Mouse (Mus musculus) midbrain, embryonic 14.5 days (tissue): ENCODE results near the gene Usp31. TPM values are rescaled to one million over a fixed set of nuclear protein-coding genes. Genes with fewer than 3 reads are reported as not detected.
A peak's percentile ranks its signal among the peaks of the same experiment; 100 is the strongest.

ENCODE experiments used
- ATAC-seq: fragments of 200-750 bp; cut with Nextera tagmentation; 2 replicates; pipeline ENCODE4 v1.8.0; 2017; ENCODE audit warnings: moderate number of reproducible peaks, moderate library complexity; ENCODE audit not compliant: low FRiP score, low TSS enrichment
- DNase-seq: peaks from one replicate; pipeline ENCODE4 v3.0.0-alpha.2; 2015
- H3K27ac ChIP-seq: fragments of 300-500 bp; sonication (generic); replicated peaks from 2 replicates; pipeline ENCODE4 v1.5.1; 2014; ENCODE audit warnings: mild to moderate bottlenecking, low read depth, low read length, moderate library complexity
- H3K27me3 ChIP-seq: fragments of 300-500 bp; sonication (generic); 2 replicates; pipeline ENCODE4 v1.6.1; 2014; ENCODE audit warnings: low read length, control low read depth, mixed read lengths; ENCODE audit not compliant: control insufficient read depth, insufficient read depth
- H3K36me3 ChIP-seq: fragments of 300-500 bp; sonication (generic); 2 replicates; pipeline ENCODE4 v1.6.1; 2014; ENCODE audit warnings: low read length, control low read depth; ENCODE audit not compliant: control insufficient read depth, insufficient read depth
- H3K4me1 ChIP-seq: fragments of 300-500 bp; sonication (generic); 2 replicates; pipeline ENCODE4 v1.6.1; 2014; ENCODE audit warnings: mild to moderate bottlenecking, antibody characterized with exemption, low read length, control low read depth; ENCODE audit not compliant: control insufficient read depth, insufficient read depth
- H3K4me2 ChIP-seq: fragments of 300-500 bp; sonication (generic); 2 replicates; pipeline ENCODE4 v1.6.1; 2014; ENCODE audit warnings: mild to moderate bottlenecking, low read length, moderate library complexity
- H3K4me3 ChIP-seq: fragments of 300-500 bp; sonication (generic); replicated peaks from 2 replicates; pipeline ENCODE4 v1.5.1; 2014; ENCODE audit warnings: low read depth, low read length
- H3K9ac ChIP-seq: fragments of 300-500 bp; sonication (generic); replicated peaks from 2 replicates; pipeline ENCODE4 v1.6.1; 2014; ENCODE audit warnings: mild to moderate bottlenecking, low read length, moderate library complexity
- H3K9me3 ChIP-seq: fragments of 300-500 bp; sonication (generic); 2 replicates; pipeline ENCODE4 v1.6.1; 2016; ENCODE audit warnings: low read length, control low read depth, mixed read lengths; ENCODE audit not compliant: control insufficient read depth
- WGBS: fragments of 180-500 bp; shearing (Covaris S2); extraction: QIAGEN DNeasy Blood & Tissue Kit; methylation state at CpG from one replicate; pipeline ENCODE4 v1.1.7; 2014; 5-methylcytosine and 5-hydroxymethylcytosine counted together
- polyA plus RNA-seq: library from polyadenylated mRNA; unstranded; fragments of >200 nt; fragmentation: Nextera tagmentation; extraction: Ambion mirVana; gene quantifications from 2 replicates; pipeline ENCODE4 v1.2.1, GENCODE M21; 2014

The Usp31 gene
- 4.8 and 5.5 TPM in 2 replicates for polyA plus RNA-seq

DNA sequence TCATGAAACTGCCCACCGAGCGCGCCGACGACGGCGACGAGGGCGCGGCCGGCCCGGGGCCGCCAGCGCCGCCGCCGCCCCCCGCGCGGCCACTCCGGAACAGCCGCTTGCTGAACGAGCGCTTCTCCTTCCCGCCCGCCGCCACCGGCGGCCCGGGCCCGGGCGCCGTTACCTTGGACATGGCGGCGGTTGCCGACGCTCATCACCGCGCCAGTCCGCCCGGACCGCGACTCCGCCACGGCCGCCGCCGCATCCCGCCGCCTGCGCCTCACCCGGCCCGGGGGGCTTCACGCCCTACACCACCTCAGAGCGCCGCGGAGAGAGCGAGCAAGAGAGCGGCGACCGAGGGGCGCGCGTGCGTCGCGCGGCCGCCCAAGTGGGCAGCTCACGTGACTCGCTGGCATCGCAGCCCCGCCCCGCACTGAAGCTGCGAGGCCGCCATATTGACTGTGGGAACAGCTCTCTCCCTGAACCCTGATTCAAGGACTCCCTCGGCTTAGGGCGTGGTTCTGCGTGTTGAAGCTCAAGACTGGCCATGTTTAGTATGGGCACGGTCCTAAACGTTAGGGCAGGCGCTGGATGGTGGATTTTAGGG is at the start of gene Usp31:
Usp31 (minus strand) TSS at position 181 of the 595 bp plus-strand sequence.
- Histone ChIP-seq H3K4me2 (peak within 1 kb of the TSS; percentile 91), H3K36me3 (no peaks in the 10 kb centered on the region), H3K9me3 (no peaks in the 10 kb centered on the region), H3K4me1 (peaks cover 27% of the 10 kb centered on the region), H3K27ac (peak within 1 kb of the TSS; percentile 92), H3K27me3 (no peaks in the 10 kb centered on the region), H3K4me3 (peak within 1 kb of the TSS; percentile 84), H3K9ac (peak within 1 kb of the TSS; percentile 76)
- WGBS, result under 1% methylated on average over 68 of the region's 82 CpGs
- ATAC-seq, result peak; percentile 98
- peak; percentile 99 for DNase-seq

GRCm38 (mm10) chr7:121754748-121755147 is 47.7 kb upstream of the Usp31 start:
- 75% methylated on average over 8 of the region's 8 CpGs for WGBS
- Histone ChIP-seq H3K4me3 (no peak overlapping the region), H3K36me3 (no peaks in the 10 kb centered on the region), H3K4me2 (no peak overlapping the region), H3K9me3 (no peaks in the 10 kb centered on the region), H3K9ac (no peak overlapping the region), H3K27me3 (no peaks in the 10 kb centered on the region), H3K4me1 (no peaks in the 10 kb centered on the region), H3K27ac (no peak overlapping the region)
- ATAC-seq, result no peak
- DNase-seq, result no peak

DNA sequence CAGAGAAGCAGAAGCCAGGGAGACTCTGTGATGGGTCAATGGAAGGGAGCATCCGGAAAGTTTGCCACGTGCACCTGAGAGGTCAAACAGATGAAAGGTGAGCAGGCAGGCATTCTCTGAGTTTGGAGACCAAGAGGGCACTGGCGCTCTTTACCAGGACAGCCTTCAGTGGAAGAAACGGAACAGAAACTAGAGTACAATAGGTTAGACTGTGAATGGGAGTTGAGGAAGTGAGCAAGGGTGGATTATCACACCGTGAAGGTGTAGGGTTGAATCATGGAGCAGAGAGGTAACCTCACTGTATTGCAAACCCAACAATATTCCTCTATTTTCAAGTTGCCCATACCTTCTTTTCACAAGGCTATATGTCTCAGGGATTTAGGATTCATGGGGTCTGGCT is 43.2 kb upstream of the Usp31 start:
- Histone ChIP-seq H3K27me3 (no peaks in the 10 kb centered on the region), H3K4me1 (no peaks in the 10 kb centered on the region), H3K36me3 (no peaks in the 10 kb centered on the region), H3K27ac (no peak overlapping the region), H3K4me2 (no peak overlapping the region), H3K9ac (no peak overlapping the region), H3K9me3 (no peaks in the 10 kb centered on the region), H3K4me3 (no peak overlapping the region)
- 86% methylated on average over 5 of the region's 5 CpGs for WGBS
- ATAC-seq (no peak), DNase-seq (no peak)

GRCm38 (mm10) chr7:121737511-121738415 is 30.7 kb upstream of the Usp31 start:
- H3K27ac ChIP-seq, result no peak overlapping the region
- no peak overlapping the region for H3K9ac ChIP-seq
- ATAC-seq (no peak), DNase-seq (no peak)
- H3K36me3 ChIP-seq, result no peaks in the 10 kb centered on the region
- H3K4me2 ChIP-seq, result no peak overlapping the region
- 81% methylated on average over 29 of the region's 29 CpGs for WGBS
- H3K9me3 ChIP-seq, result no peaks in the 10 kb centered on the region
- no peak overlapping the region for H3K4me3 ChIP-seq
- H3K4me1 ChIP-seq, result peaks cover 7% of the 10 kb centered on the region; the same call in 1 of the 2 replicates
- peaks cover 28% of the 10 kb centered on the region for H3K27me3 ChIP-seq

DNA sequence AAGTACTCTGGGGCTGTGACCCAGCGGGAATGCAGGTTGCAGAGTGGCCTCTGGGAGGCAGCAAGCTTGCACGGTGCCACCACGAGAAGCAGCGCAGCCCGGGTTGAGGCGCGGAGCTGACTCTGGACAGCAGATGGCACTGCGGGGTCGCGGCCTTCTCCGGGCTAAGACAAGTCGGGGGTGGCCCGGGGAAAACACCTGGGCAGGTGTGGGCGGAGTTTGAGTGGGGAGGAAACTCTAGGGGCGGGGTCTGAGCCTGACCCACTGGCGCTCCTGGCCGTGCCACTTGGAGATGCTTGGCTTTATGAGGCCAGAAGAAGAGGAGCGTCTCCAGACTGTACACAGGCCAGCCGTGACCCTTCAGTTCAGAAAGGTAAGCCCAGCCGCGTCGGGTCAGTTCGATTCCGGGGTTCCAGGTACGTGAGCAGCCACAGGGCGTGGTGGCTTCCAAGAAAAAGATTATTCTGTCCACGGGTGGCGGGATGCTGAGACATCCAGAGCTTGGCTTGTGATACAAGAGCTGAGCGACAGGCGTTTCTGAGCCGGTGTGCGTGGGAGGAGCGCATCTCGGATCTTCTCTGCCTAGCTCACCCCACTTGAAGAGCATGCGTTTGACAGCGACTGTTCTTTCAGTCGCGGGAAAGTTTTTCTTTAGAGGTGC is 27.2 kb upstream of the Usp31 start, which contains the start of gene Scnn1g:
Scnn1g (plus strand) TSS at position 309 of the 661 bp plus-strand sequence.
- peak; percentile 91 for DNase-seq
- WGBS, result under 1% methylated on average over 38 of the region's 38 CpGs

DNA sequence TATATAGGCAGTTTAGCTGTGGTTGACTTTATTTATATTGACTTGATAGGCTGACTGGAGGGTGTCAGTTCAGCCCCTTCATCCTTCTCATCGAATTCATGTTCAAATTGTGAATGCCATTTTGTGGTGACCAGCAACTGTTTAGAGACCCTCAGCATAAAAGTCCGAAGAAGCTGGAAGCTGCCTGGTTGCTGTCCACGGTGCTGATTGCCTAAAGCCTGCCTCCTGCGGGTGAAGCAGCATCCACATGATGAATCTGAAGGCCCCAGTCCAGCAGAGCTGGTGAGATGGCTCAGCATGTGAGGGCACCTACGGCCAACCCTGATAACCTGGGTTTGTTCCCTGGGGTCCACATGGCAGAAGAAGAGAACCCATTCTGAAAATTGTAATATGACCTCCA is 23.2 kb upstream of the Usp31 start:
- Histone ChIP-seq H3K27me3 (peaks cover 19% of the 10 kb centered on the region), H3K27ac (no peak overlapping the region), H3K4me3 (no peak overlapping the region), H3K36me3 (no peaks in the 10 kb centered on the region), H3K4me2 (no peak overlapping the region), H3K9me3 (no peaks in the 10 kb centered on the region), H3K4me1 (peaks cover 7% of the 10 kb centered on the region; the same call in 1 of the 2 replicates), H3K9ac (no peak overlapping the region)
- WGBS, result 25% methylated on average over 5 of the region's 5 CpGs
- DNase-seq (peak; percentile 29), ATAC-seq (no peak)

More for the DNA sequence above, 27.2 kb upstream of the Usp31 start, which contains the start of gene Scnn1g:
- Histone ChIP-seq H3K4me3 (peak within 1 kb of the TSS; percentile 35), H3K27ac (no peak within 1 kb of the TSS), H3K9me3 (no peaks in the 10 kb centered on the region), H3K4me1 (peaks cover 7% of the 10 kb centered on the region; the same call in 1 of the 2 replicates), H3K36me3 (no peaks in the 10 kb centered on the region), H3K27me3 (peaks cover 28% of the 10 kb centered on the region), H3K9ac (0 out of 2 replicates have a peak within 1 kb of the TSS, but pooled peaks have one; percentile 16), H3K4me2 (peak within 1 kb of the TSS; percentile 73)
- ATAC-seq, result peak; percentile 72; the same call in 1 of the 2 replicates

GRCm38 (mm10) chr7:121717031-121717430 is 10.0 kb upstream of the Usp31 start:
- Histone ChIP-seq H3K4me3 (no peak overlapping the region), H3K9me3 (no peaks in the 10 kb centered on the region), H3K9ac (no peak overlapping the region), H3K27me3 (no peaks in the 10 kb centered on the region), H3K4me2 (no peak overlapping the region), H3K36me3 (no peaks in the 10 kb centered on the region), H3K27ac (no peak overlapping the region), H3K4me1 (no peaks in the 10 kb centered on the region)
- ATAC-seq (no peak), DNase-seq (no peak)
- WGBS, result 81% methylated on average over 7 of the region's 7 CpGs

GRCm38 (mm10) chr7:121711171-121711570 is 4.1 kb upstream of the Usp31 start:
- Histone ChIP-seq H3K4me1 (peaks cover under 1% of the 10 kb centered on the region), H3K36me3 (no peaks in the 10 kb centered on the region), H3K4me2 (no peak overlapping the region), H3K9ac (no peak overlapping the region), H3K4me3 (no peak overlapping the region), H3K9me3 (no peaks in the 10 kb centered on the region), H3K27me3 (no peaks in the 10 kb centered on the region), H3K27ac (no peak overlapping the region)
- ATAC-seq (no peak), DNase-seq (no peak)
- WGBS, result 38% methylated on average over 2 of the region's 2 CpGs
